Mouse (Mus musculus) liver, adult 2 months (tissue): ENCODE measurements around the gene Adamts16. TPM values are rescaled to one million over a fixed set of nuclear protein-coding genes. Genes with fewer than 3 reads are reported as not detected.

ENCODE experiments used
- DNase-seq: peaks from one replicate; pipeline ENCODE4 v3.0.0-alpha.2; 2011; ENCODE audit warnings: low read depth, low spot score; ENCODE audit errors: extremely low read depth
- H3K27ac ChIP-seq: fragments of 200-500 bp; replicated peaks from 2 replicates; pipeline ENCODE4 v1.5.1; 2012; ENCODE audit warnings: low read depth, mild to moderate bottlenecking, control low read depth, inconsistent platforms, low read length; ENCODE audit not compliant: insufficient read depth
- H3K27me3 ChIP-seq: fragments of 200-500 bp; 2 replicates; pipeline ENCODE4 v1.6.1; 2012; ENCODE audit warnings: mild to moderate bottlenecking, moderate library complexity, low read length, inconsistent platforms; ENCODE audit not compliant: control insufficient read depth, insufficient read depth
- H3K36me3 ChIP-seq: fragments of 200-500 bp; 2 replicates; pipeline ENCODE4 v1.6.1; 2012; ENCODE audit warnings: low read length, inconsistent platforms; ENCODE audit not compliant: control insufficient read depth, insufficient read depth
- H3K4me1 ChIP-seq: fragments of 200-500 bp; 2 replicates; pipeline ENCODE4 v1.6.1; 2011; ENCODE audit warnings: low read length; ENCODE audit not compliant: control insufficient read depth, insufficient read depth
- H3K4me3 ChIP-seq: fragments of 200-500 bp; 2 replicates; pipeline ENCODE4 v1.5.1; 2011; ENCODE audit warnings: low read depth, mild to moderate bottlenecking, control low read depth, low read length, moderate library complexity; ENCODE audit not compliant: insufficient read depth
- H3K79me2 ChIP-seq: fragments of 200-500 bp; 2 replicates; pipeline ENCODE4 v1.6.1; 2012; ENCODE audit warnings: inconsistent platforms, mild to moderate bottlenecking, low read length, moderate library complexity; ENCODE audit not compliant: control insufficient read depth, insufficient read depth
- H3K9ac ChIP-seq: fragments of 200-500 bp; 2 replicates; pipeline ENCODE4 v1.6.1; 2012; ENCODE audit warnings: low read depth, mild to moderate bottlenecking, control low read depth, inconsistent platforms, low read length
- CTCF ChIP-seq: fragments of 200-500 bp; IDR thresholded peaks from 2 replicates; pipeline ENCODE4 v1.5.1; 2011; ENCODE audit warnings: low read depth, low read length, control low read depth
- POLR2A ChIP-seq: fragments of 200-500 bp; IDR thresholded peaks from 2 replicates; pipeline ENCODE4 v1.6.1; 2011; ENCODE audit warnings: low read length, control low read depth; ENCODE audit not compliant: insufficient read depth; ENCODE audit errors: extremely low read depth
- WGBS: fragments of 180-500 bp; shearing (Covaris S2); methylation state at CpG from one replicate; pipeline ENCODE4 v1.1.7; 2018; 5-methylcytosine and 5-hydroxymethylcytosine counted together
- polyA plus RNA-seq: library from polyadenylated mRNA; depleted of rRNA; stranded (reverse); fragments of >200 nt; gene quantifications from 2 replicates; pipeline ENCODE4 v1.2.3, GENCODE M21; 2012
- total RNA-seq: library from RNA; depleted of rRNA; stranded (reverse); fragments of >200 nt; gene quantifications from 2 replicates; pipeline ENCODE4 v1.2.3, GENCODE M21; 2014

Adamts16 gene
- total and polyA plus RNA-seq, 2 experiments = 0.04 TPM; not detected in 1

DNA sequence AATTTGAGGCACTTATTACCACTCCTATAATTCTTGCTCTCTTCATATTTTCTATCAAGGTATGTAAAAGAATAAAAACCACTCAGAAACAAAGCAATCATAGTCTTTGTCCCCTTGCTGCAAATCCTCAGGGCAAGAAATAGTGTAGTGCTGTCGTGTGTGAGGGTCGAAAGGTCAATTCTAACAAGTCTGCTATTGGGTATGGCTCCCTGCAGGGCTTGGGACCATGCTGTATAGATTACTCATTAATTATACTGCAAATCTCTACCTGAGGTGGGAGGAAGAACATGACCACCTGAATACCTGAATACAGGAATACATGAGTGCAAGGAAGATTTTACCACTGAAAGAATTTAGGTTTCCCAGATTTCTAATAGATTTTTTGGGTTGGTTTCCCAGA, 72.5 kb downstream of the Adamts16 start:
- TF ChIP-seq POLR2A = no peak
- TF ChIP-seq CTCF = no peak
- no peak for DNase-seq
- Histone ChIP-seq H3K36me3 (no peaks in the 10 kb centered on the region), H3K9ac (no peak overlapping the region), H3K27me3 (no peaks in the 10 kb centered on the region), H3K4me1 (no peaks in the 10 kb centered on the region), H3K79me2 (no peaks in the 10 kb centered on the region), H3K4me3 (no peak overlapping the region), H3K27ac (no peak overlapping the region)
- 45% methylated on average over 2 of the region's 2 CpGs for WGBS

- no peaks in the 10 kb centered on the region for H3K27me3 ChIP-seq
- H3K9ac ChIP-seq = no peak overlapping the region
- TF ChIP-seq CTCF = peak; percentile 43; the same call in 1 of the 2 replicates
- no peak for TF ChIP-seq POLR2A
- H3K4me3 ChIP-seq = no peak overlapping the region
- no peak overlapping the region for H3K27ac ChIP-seq
- peak; percentile 10 for DNase-seq
- H3K36me3 ChIP-seq = no peaks in the 10 kb centered on the region
- no peaks in the 10 kb centered on the region for H3K79me2 ChIP-seq
- no peaks in the 10 kb centered on the region for H3K4me1 ChIP-seq
These were observed 74.1 kb downstream of the Adamts16 start for GRCm38 (mm10) chr13:70767462-70767861.

DNA sequence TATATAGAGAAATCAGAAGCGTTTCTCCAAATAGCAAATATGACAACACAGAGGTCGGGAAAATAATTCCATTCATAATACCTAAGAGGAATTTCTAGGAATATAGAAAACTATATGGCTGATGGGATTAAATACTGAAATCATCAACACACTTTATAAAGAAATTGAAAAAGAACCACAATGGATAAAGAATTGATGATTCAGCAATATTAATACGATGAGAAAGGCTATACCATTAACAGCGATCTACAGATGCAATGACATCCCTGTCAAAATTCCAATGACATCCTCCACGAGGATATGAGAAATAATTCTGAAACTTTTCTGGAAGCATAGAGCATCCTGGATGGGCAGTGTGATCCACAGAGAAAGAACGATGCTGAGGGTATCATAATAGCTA, 76.9 kb downstream of the Adamts16 start:
- no peaks in the 10 kb centered on the region for H3K27me3 ChIP-seq
- no peaks in the 10 kb centered on the region; the same call in 1 of the 2 replicates for H3K4me1 ChIP-seq
- no peaks in the 10 kb centered on the region for H3K36me3 ChIP-seq
- no peaks in the 10 kb centered on the region for H3K79me2 ChIP-seq
- TF ChIP-seq CTCF (no peak), POLR2A (no peak)
- no peak overlapping the region for H3K27ac ChIP-seq
- H3K4me3 ChIP-seq = no peak overlapping the region
- WGBS = 84% methylated on average over 6 of the region's 6 CpGs
- no peak for DNase-seq
- no peak overlapping the region for H3K9ac ChIP-seq

- WGBS = 52% methylated on average over 2 of the region's 2 CpGs
- Histone ChIP-seq H3K27me3 (no peaks in the 10 kb centered on the region), H3K4me3 (no peak overlapping the region), H3K27ac (no peak overlapping the region), H3K79me2 (no peaks in the 10 kb centered on the region), H3K36me3 (no peaks in the 10 kb centered on the region), H3K9ac (no peak overlapping the region), H3K4me1 (no peaks in the 10 kb centered on the region; the same call in 1 of the 2 replicates)
- peak; percentile 61 for DNase-seq
- TF ChIP-seq POLR2A (no peak), CTCF (no peak)
These were observed 79.0 kb downstream of the Adamts16 start for GRCm38 (mm10) chr13:70762586-70762985.

DNA sequence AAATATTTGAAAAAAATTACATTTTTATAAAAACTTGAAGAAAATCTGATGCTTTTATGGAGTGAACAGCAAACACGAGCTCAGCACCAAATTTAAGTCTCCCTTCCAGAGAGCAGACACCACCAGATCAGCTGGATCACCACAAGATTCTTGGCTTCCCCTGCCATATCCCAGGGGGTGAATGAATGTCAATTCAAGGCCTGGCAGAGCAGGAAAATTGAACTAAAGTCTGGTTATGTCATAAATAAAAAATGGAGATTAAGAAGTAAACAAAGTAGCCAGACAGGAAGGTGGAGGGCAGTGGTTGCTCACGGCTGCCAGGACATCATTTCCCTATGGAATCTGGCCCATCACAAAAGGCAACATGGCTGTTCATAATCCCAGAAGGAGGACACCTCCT, 80.3 kb downstream of the Adamts16 start:
- Histone ChIP-seq H3K4me1 (no peaks in the 10 kb centered on the region; the same call in 1 of the 2 replicates), H3K27ac (no peak overlapping the region), H3K36me3 (no peaks in the 10 kb centered on the region), H3K27me3 (no peaks in the 10 kb centered on the region), H3K9ac (no peak overlapping the region), H3K79me2 (no peaks in the 10 kb centered on the region), H3K4me3 (no peak overlapping the region)
- no peak for TF ChIP-seq CTCF
- no peak for TF ChIP-seq POLR2A
- no peak for DNase-seq
- WGBS = 78% methylated on average over 2 of the region's 2 CpGs

GRCm38 (mm10) chr13:70760186-70760585, 81.4 kb downstream of the Adamts16 start:
- DNase-seq = no peak
- WGBS = over 99% methylated on average over 9 of the region's 9 CpGs
- no peaks in the 10 kb centered on the region for H3K36me3 ChIP-seq

More at GRCm38 (mm10) chr13:70760186-70760585, 81.4 kb downstream of the Adamts16 start:
- Histone ChIP-seq H3K27ac (no peak overlapping the region), H3K9ac (no peak overlapping the region), H3K79me2 (no peaks in the 10 kb centered on the region), H3K4me1 (no peaks in the 10 kb centered on the region; the same call in 1 of the 2 replicates), H3K4me3 (no peak overlapping the region), H3K27me3 (no peaks in the 10 kb centered on the region)
- TF ChIP-seq CTCF = no peak
